Mouse (Mus musculus): ENCODE data around the gene Dnajb8.

DNA sequence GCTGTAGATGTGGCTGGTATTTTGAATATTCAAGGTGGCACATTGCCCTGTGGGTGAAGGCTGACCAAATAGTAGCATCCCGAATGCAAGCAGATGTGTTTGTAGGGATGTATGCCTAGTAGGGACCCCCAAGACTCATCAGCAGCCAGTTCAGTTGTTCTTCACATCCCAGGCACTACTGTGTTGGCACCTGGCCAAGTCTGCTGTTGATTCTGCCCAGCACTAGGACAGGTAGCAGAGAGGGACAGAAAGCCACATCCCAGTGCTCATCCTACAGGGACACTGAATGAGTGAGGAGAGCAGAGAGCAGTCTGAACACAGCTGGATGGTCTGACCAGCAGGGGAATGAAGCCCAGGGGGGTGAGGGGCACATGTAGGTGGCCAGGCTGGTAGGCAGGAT is 27.2 kb downstream of the Dnajb8 start:
- TF ChIP-seq POLR2A (IDR thresholded peaks at IDR 0.05; ENCODE audit: low read depth, low read length) (no peak), CTCF (conservative IDR thresholded peaks at IDR 0.05 in 1 of 2, IDR thresholded peaks at IDR 0.05 in 1 of 2; ENCODE audit: low read depth in 2 of 2, low read length in 2 of 2) (no peak), MXI1 (IDR thresholded peaks at IDR 0.05; ENCODE audit: low read depth, low read length) (no peak), HCFC1 (IDR thresholded peaks at IDR 0.05; ENCODE audit: low read depth, low read length) (no peak), MAX (IDR thresholded peaks at IDR 0.05; ENCODE audit: low read length) (no peak), MAZ (IDR thresholded peaks at IDR 0.05; ENCODE audit: low read depth, low read length) (no peak), EP300 (IDR thresholded peaks at IDR 0.05; ENCODE audit: low read length) (no peak), ZC3H11A (IDR thresholded peaks at IDR 0.05; ENCODE audit: low read depth, low read length) (no peak), RAD21 (IDR thresholded peaks at IDR 0.05; ENCODE audit: low read depth, low read length) (no peak)

Data from CH12.LX (cell line).